8 mouse cellular contexts compared by ENCODE assay signal in the genomic region with DNA sequence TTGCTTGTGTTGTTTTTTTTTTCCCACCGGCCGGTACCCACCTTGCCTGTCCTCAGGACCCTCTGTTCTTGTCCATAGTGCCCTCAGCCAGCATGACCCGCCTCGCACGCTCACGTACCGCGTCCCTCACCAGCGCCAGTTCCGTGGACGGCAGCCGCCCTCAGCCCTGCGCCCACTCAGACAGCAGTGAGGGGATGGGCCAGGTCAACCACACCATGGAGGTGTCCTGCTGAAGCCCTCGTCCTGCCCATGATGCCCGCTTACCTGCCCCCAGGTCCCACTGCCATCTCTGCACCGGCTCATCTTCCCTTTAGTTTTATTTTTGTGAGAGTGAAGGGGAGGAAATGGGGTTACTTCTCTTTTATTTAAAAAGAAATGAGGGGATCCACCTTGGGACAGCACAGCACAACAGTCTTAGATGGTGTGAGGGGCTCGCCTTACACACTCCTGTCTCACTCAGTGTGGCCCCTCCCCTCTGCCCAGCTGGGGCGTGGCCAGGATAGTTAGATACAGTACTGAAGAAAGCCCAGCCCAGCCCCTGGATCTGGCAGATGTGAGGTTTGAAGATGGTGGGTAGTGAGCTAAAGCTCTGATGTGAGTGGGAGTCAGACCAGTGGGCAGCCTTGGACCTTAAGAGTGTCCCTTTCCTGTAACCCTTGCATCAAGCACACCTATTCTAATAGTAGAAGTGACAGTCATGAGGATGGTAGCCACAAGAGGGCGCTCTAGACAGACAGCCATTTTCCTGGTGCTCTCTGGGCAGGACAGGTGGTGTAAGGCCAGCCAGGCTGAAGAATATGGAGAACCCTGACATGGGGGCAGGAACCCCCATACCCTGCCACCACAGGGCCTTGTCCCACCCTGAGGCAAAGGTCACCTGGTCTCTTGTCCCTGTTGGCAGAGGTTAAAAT. TPM values are rescaled to one million over a fixed set of nuclear protein-coding genes. Genes with fewer than 3 reads are reported as not detected.
DNase-seq lines count a peak whose midpoint lies in the region; ATAC-seq and TF ChIP-seq lines count a peak whose summit lies in the region.

No protein-coding gene starts in this region.

- peaks cover 5% of the 10 kb centered on the region for H3K4me1 ChIP-seq in bone marrow macrophage, adult 2 months (ENCODE audit: control insufficient read depth, insufficient read depth, low read length)
- peaks cover 5% of the 10 kb centered on the region for H3K4me1 ChIP-seq in hindbrain, embryonic 11.5 days (replicated peaks; ENCODE audit: control insufficient read depth, insufficient read depth, low read length)
- peaks cover 79% of the 10 kb centered on the region for H3K4me1 ChIP-seq in megakaryocyte, embryonic 14.5 days

- no peaks in the 10 kb centered on the region for H3K9me3 ChIP-seq in hindbrain, embryonic 11.5 days (ENCODE audit: control insufficient read depth, low read length)
- no peaks in the 10 kb centered on the region for H3K9me3 ChIP-seq in megakaryocyte, embryonic 14.5 days

- no peaks in the 10 kb centered on the region; the same call in 1 of the 2 replicates for H3K36me3 ChIP-seq in hindbrain, embryonic 11.5 days (ENCODE audit: control insufficient read depth, insufficient read depth, low read length)
- H3K36me3 ChIP-seq in megakaryocyte, embryonic 14.5 days (replicated peaks; ENCODE audit: low read length) = peaks cover 58% of the 10 kb centered on the region

- DNase-seq in layer of hippocampus, adult 11-12 months (ENCODE audit: low spot score) = peak; percentile 82
- no peak for DNase-seq in layer of hippocampus, postnatal 14 days (ENCODE audit: low spot score in 2 of 2)
- peak; percentile 79 for DNase-seq in hindbrain, embryonic 11.5 days (ENCODE audit: low spot score)
- peak; percentile 74 for DNase-seq in layer of hippocampus, adult 9-10 months (ENCODE audit: low spot score)
- peak; percentile 46 to 79 for DNase-seq in spleen, adult 18-20 months

- H3K4me2 ChIP-seq in hindbrain, embryonic 11.5 days (replicated peaks; ENCODE audit: low read depth, low read length) = no peak overlapping the region

- H3K4me3 ChIP-seq in bone marrow macrophage, adult 2 months (ENCODE audit: insufficient read depth, low read length) = no peak overlapping the region
- no peak overlapping the region for H3K4me3 ChIP-seq in hindbrain, embryonic 11.5 days (ENCODE audit: low read depth, low read length)
- H3K4me3 ChIP-seq in megakaryocyte, embryonic 14.5 days (replicated peaks) = peak overlapping the region; percentile 47

- no peaks in the 10 kb centered on the region for H3K27me3 ChIP-seq in hindbrain, embryonic 11.5 days (ENCODE audit: control insufficient read depth, insufficient read depth, low read length)
- peaks cover 11% of the 10 kb centered on the region for H3K27me3 ChIP-seq in megakaryocyte, embryonic 14.5 days (replicated peaks)

- TF ChIP-seq POLR2A in bone marrow macrophage, adult 2 months (IDR thresholded peaks at IDR 0.05; ENCODE audit: borderline replicate concordance, low read depth, low read length) = no peak

- peak; percentile 92 for TF ChIP-seq CTCF in bone marrow macrophage, adult 2 months (IDR thresholded peaks at IDR 0.05; ENCODE audit: low read depth, low read length)

- 80% methylated on average over 19 of the region's 19 CpGs for WGBS in hindbrain, embryonic 11.5 days

- H3K27ac ChIP-seq in bone marrow macrophage, adult 2 months (ENCODE audit: insufficient read depth, low read depth, low read length) = no peak overlapping the region
- H3K27ac ChIP-seq in hindbrain, embryonic 11.5 days (ENCODE audit: low read depth, low read length) = no peak overlapping the region

- peak; percentile 69 for ATAC-seq in erythroid progenitor cell, adult 5-6 weeks (replicated peaks; ENCODE audit: low FRiP score, poor library complexity, severe bottlenecking)
- ATAC-seq in hindbrain, embryonic 11.5 days (ENCODE audit: low FRiP score) = peak; percentile 47

- H3K9ac ChIP-seq in hindbrain, embryonic 11.5 days (ENCODE audit: low read depth, low read length) = no peak overlapping the region

RNA-seq across cellular contexts. Expression of gene Setd6, which starts 2.3 kb away (rescaled TPM):
- 10 to 100 TPM; 16.2 to 20.0 TPM for total RNA-seq in layer of hippocampus, postnatal 14 days (2021)
- 11.2 and 16.2 TPM in 2 replicates for polyA plus RNA-seq in bone marrow macrophage, adult 2 months (2012; ENCODE audit: insufficient read depth, insufficient read length, missing spikeins)
- 6.8 and 8.8 TPM in 2 replicates for total RNA-seq in erythroid progenitor cell, adult 5-6 weeks (2015; ENCODE audit: low replicate concordance)
- 16.6 and 17.5 TPM in 2 replicates for total RNA-seq in erythroid progenitor cell, adult 5-6 weeks (2017; ENCODE audit: low replicate concordance)
- 18.2 and 21.3 TPM in 2 replicates for polyA plus RNA-seq in hindbrain, embryonic 11.5 days (2014; fragmentation: Nextera tagmentation; extraction: Ambion mirVana)
- 2.0 and 3.7 TPM in 2 replicates for polyA plus RNA-seq in megakaryocyte, embryonic 14.5 days (2012; ENCODE audit: insufficient read depth, low replicate concordance)

RNA-seq across cellular contexts. Expression of gene Ndrg4, which starts 36.6 kb away (rescaled TPM):
- total RNA-seq in layer of hippocampus, postnatal 14 days (2021) = 1,000 to 10,000 TPM; 1,455 to 1,520 TPM
- polyA plus RNA-seq in bone marrow macrophage, adult 2 months (2012; ENCODE audit: insufficient read depth, insufficient read length, missing spikeins) = 0.89 and 1.0 TPM in 2 replicates
- total RNA-seq in erythroid progenitor cell, adult 5-6 weeks (2015; ENCODE audit: low replicate concordance) = not detected in 2 replicates
- total RNA-seq in erythroid progenitor cell, adult 5-6 weeks (2017; ENCODE audit: low replicate concordance) = 0.26 TPM in 1 of 2 replicates, not detected in the other
- 45.0 and 61.6 TPM in 2 replicates for polyA plus RNA-seq in hindbrain, embryonic 11.5 days (2014; fragmentation: Nextera tagmentation; extraction: Ambion mirVana)
- polyA plus RNA-seq in megakaryocyte, embryonic 14.5 days (2012; ENCODE audit: insufficient read depth, low replicate concordance) = 30.6 and 36.1 TPM in 2 replicates

Comparison
In these comparisons a context has a peak if more than half of its experiments do, and no peak if none do; other contexts are left out.
1. DNase-seq: peak in layer of hippocampus, adult 11-12 months (single experiment), hindbrain, embryonic 11.5 days (single experiment), layer of hippocampus, adult 9-10 months (single experiment) and spleen, adult 18-20 months (2 of 2); none in layer of hippocampus, postnatal 14 days (0 of 2).
2. RNA of gene Ndrg4, which starts 36.6 kb away (polyA plus RNA-seq): 45.0 to 61.6 TPM in hindbrain, embryonic 11.5 days and 30.6 to 36.1 TPM in megakaryocyte, embryonic 14.5 days; 0.89 to 1.0 TPM in bone marrow macrophage, adult 2 months; every median in the first group is over 10 times any median in the second.